Mouse (Mus musculus): ENCODE results near the gene Sf1. TPM values are rescaled to one million over a fixed set of nuclear protein-coding genes. Genes with fewer than 3 reads are reported as not detected.

Gene Sf1
- total and polyA plus RNA-seq, 2 experiments from 2014 or later = 70.5 to 95.5 TPM

GRCm38 (mm10) chr19:6385821-6386220 is 22.3 kb downstream of the Sf1 start:
- H3K4me3 ChIP-seq (ENCODE audit: low read depth, low read length) = no peak overlapping the region
- H3K9me3 ChIP-seq (ENCODE audit: low read length) = no peaks in the 10 kb centered on the region
- no peak overlapping the region for H3K27ac ChIP-seq (ENCODE audit: low read depth, low read length)
- 0 out of 2 replicates have a peak, but pooled peaks cover 2% of the 10 kb centered on the region for H3K36me3 ChIP-seq (ENCODE audit: insufficient read depth, low read length)
- no peak overlapping the region for H3K9ac ChIP-seq (replicated peaks; ENCODE audit: low read length, poor library complexity, severe bottlenecking)
- DNase-seq (ENCODE audit: low spot score) (no peak), ATAC-seq (ENCODE audit: low FRiP score) (no peak)
- 85% methylated on average over 7 of the region's 7 CpGs for WGBS
- H3K4me2 ChIP-seq (ENCODE audit: low read depth, low read length, poor library complexity, severe bottlenecking) = no peak overlapping the region
- no peaks in the 10 kb centered on the region for H3K27me3 ChIP-seq (ENCODE audit: insufficient read depth, low read length)
- H3K4me1 ChIP-seq (ENCODE audit: insufficient read depth, low read length) = peaks cover 4% of the 10 kb centered on the region; the same call in 1 of the 2 replicates
- TF ChIP-seq CTCF (IDR thresholded peaks at IDR 0.05) = no peak

GRCm38 (mm10) chr19:6386234-6386633 is 22.7 kb downstream of the Sf1 start:
- Histone ChIP-seq H3K9ac (replicated peaks; ENCODE audit: low read length, poor library complexity, severe bottlenecking) (no peak overlapping the region), H3K4me2 (ENCODE audit: low read depth, low read length, poor library complexity, severe bottlenecking) (no peak overlapping the region), H3K27me3 (ENCODE audit: insufficient read depth, low read length) (no peaks in the 10 kb centered on the region), H3K27ac (ENCODE audit: low read depth, low read length) (no peak overlapping the region), H3K9me3 (ENCODE audit: low read length) (no peaks in the 10 kb centered on the region), H3K4me1 (ENCODE audit: insufficient read depth, low read length) (peaks cover 4% of the 10 kb centered on the region; the same call in 1 of the 2 replicates), H3K36me3 (ENCODE audit: insufficient read depth, low read length) (no peaks in the 10 kb centered on the region), H3K4me3 (ENCODE audit: low read depth, low read length) (no peak overlapping the region)
- 62% methylated on average over 9 of the region's 9 CpGs for WGBS
- no peak for TF ChIP-seq CTCF (IDR thresholded peaks at IDR 0.05)
- no peak for ATAC-seq (ENCODE audit: low FRiP score)
- no peak for DNase-seq (ENCODE audit: low spot score)

- WGBS = 81% methylated on average over 13 of the region's 13 CpGs
- peaks cover 4% of the 10 kb centered on the region; the same call in 1 of the 2 replicates for H3K4me1 ChIP-seq (ENCODE audit: insufficient read depth, low read length)
- no peak overlapping the region for H3K4me2 ChIP-seq (ENCODE audit: low read depth, low read length, poor library complexity, severe bottlenecking)
- H3K27ac ChIP-seq (ENCODE audit: low read depth, low read length) = no peak overlapping the region
- H3K4me3 ChIP-seq (ENCODE audit: low read depth, low read length) = no peak overlapping the region
- H3K36me3 ChIP-seq (ENCODE audit: insufficient read depth, low read length) = no peaks in the 10 kb centered on the region
- H3K9me3 ChIP-seq (ENCODE audit: low read length) = no peaks in the 10 kb centered on the region
- no peak overlapping the region for H3K9ac ChIP-seq (replicated peaks; ENCODE audit: low read length, poor library complexity, severe bottlenecking)
- H3K27me3 ChIP-seq (ENCODE audit: insufficient read depth, low read length) = no peaks in the 10 kb centered on the region
- ATAC-seq (ENCODE audit: low FRiP score) = no peak
- DNase-seq (ENCODE audit: low spot score) = no peak
- peak; percentile 37; the same call in 1 of the 2 replicates for TF ChIP-seq CTCF (IDR thresholded peaks at IDR 0.05)
Observed at GRCm38 (mm10) chr19:6388006-6388405, 24.5 kb downstream of the Sf1 start.

GRCm38 (mm10) chr19:6389803-6390202 is 26.3 kb downstream of the Sf1 start:
- Histone ChIP-seq H3K4me3 (ENCODE audit: low read depth, low read length) (peak overlapping the region; percentile 28; the same call in 1 of the 2 replicates), H3K4me1 (ENCODE audit: insufficient read depth, low read length) (peaks cover 4% of the 10 kb centered on the region; the same call in 1 of the 2 replicates), H3K9ac (replicated peaks; ENCODE audit: low read length, poor library complexity, severe bottlenecking) (peak overlapping the region; percentile 20; the same call in 1 of the 2 replicates), H3K27ac (ENCODE audit: low read depth, low read length) (0 out of 2 replicates have a peak overlapping the region, but pooled peaks have one; percentile 47), H3K9me3 (ENCODE audit: low read length) (no peaks in the 10 kb centered on the region), H3K36me3 (ENCODE audit: insufficient read depth, low read length) (no peaks in the 10 kb centered on the region), H3K27me3 (ENCODE audit: insufficient read depth, low read length) (no peaks in the 10 kb centered on the region), H3K4me2 (ENCODE audit: low read depth, low read length, poor library complexity, severe bottlenecking) (peak overlapping the region; percentile 61)
- peak; percentile 49 for ATAC-seq (ENCODE audit: low FRiP score)
- peak; percentile 36 for DNase-seq (ENCODE audit: low spot score)
- 11% methylated on average over 16 of the region's 16 CpGs for WGBS
- TF ChIP-seq CTCF (IDR thresholded peaks at IDR 0.05) = no peak

- H3K9ac ChIP-seq (replicated peaks; ENCODE audit: low read length, poor library complexity, severe bottlenecking) = 0 out of 2 replicates have a peak overlapping the region, but pooled peaks have one; percentile 20
- TF ChIP-seq CTCF (IDR thresholded peaks at IDR 0.05) = no peak
- H3K4me3 ChIP-seq (ENCODE audit: low read depth, low read length) = no peak overlapping the region
- DNase-seq (ENCODE audit: low spot score) = no peak
- H3K9me3 ChIP-seq (ENCODE audit: low read length) = no peaks in the 10 kb centered on the region
- no peak for ATAC-seq (ENCODE audit: low FRiP score)
- 70% methylated on average over 6 of the region's 6 CpGs for WGBS
- H3K27ac ChIP-seq (ENCODE audit: low read depth, low read length) = no peak overlapping the region; the same call in 1 of the 2 replicates
- H3K4me2 ChIP-seq (ENCODE audit: low read depth, low read length, poor library complexity, severe bottlenecking) = peak overlapping the region; percentile 61
- peaks cover 4% of the 10 kb centered on the region; the same call in 1 of the 2 replicates for H3K4me1 ChIP-seq (ENCODE audit: insufficient read depth, low read length)
- H3K36me3 ChIP-seq (ENCODE audit: insufficient read depth, low read length) = no peaks in the 10 kb centered on the region
- H3K27me3 ChIP-seq (ENCODE audit: insufficient read depth, low read length) = no peaks in the 10 kb centered on the region
Observed at GRCm38 (mm10) chr19:6390251-6390650, 26.8 kb downstream of the Sf1 start.

- H3K36me3 ChIP-seq (ENCODE audit: insufficient read depth, low read length) = no peaks in the 10 kb centered on the region
- no peak overlapping the region for H3K9ac ChIP-seq (replicated peaks; ENCODE audit: low read length, poor library complexity, severe bottlenecking)
- peaks cover 4% of the 10 kb centered on the region; the same call in 1 of the 2 replicates for H3K4me1 ChIP-seq (ENCODE audit: insufficient read depth, low read length)
- 92% methylated on average over 14 of the region's 14 CpGs for WGBS
- H3K27ac ChIP-seq (ENCODE audit: low read depth, low read length) = no peak overlapping the region
- peak; percentile 51 for TF ChIP-seq CTCF (IDR thresholded peaks at IDR 0.05)
- no peak for ATAC-seq (ENCODE audit: low FRiP score)
- no peak for DNase-seq (ENCODE audit: low spot score)
- H3K4me2 ChIP-seq (ENCODE audit: low read depth, low read length, poor library complexity, severe bottlenecking) = no peak overlapping the region
- no peaks in the 10 kb centered on the region for H3K9me3 ChIP-seq (ENCODE audit: low read length)
- H3K4me3 ChIP-seq (ENCODE audit: low read depth, low read length) = no peak overlapping the region
- no peaks in the 10 kb centered on the region for H3K27me3 ChIP-seq (ENCODE audit: insufficient read depth, low read length)
Observed at GRCm38 (mm10) chr19:6392743-6393393, 29.4 kb downstream of the Sf1 start.

Data from midbrain, postnatal 0 days (tissue).